Mouse (Mus musculus) CH12.LX (cell line): ENCODE data around the gene Olfr95.

Source experiments
- CHD1 ChIP-seq: IDR thresholded peaks from 2 replicates; pipeline ENCODE4 v1.6.1; 2012; ENCODE audit warnings: low read depth, low read length, improper control_type of control experiment, inconsistent platforms
- CHD2 ChIP-seq: IDR thresholded peaks from 2 replicates; pipeline ENCODE4 v1.6.1; 2011; ENCODE audit warnings: low read length, improper control_type of control experiment
- CTCF ChIP-seq, 2 experiments: IDR thresholded peaks in 1 of 2; conservative IDR thresholded peaks in 1 of 2; 2 replicates each; pipeline ENCODE4 v1.5.1; 2011 to 2012; ENCODE audit warnings: low read depth in 2 of 2, low read length in 2 of 2, improper control_type of control experiment in 1 of 2, inconsistent platforms in 1 of 2, mild to moderate bottlenecking in 1 of 2, moderate library complexity in 1 of 2
- ELF1 ChIP-seq: IDR thresholded peaks from 2 replicates; pipeline ENCODE4 v1.6.1; 2014; ENCODE audit warnings: low read depth, mild to moderate bottlenecking, inconsistent platforms, low read length, improper control_type of control experiment
- EP300 ChIP-seq: IDR thresholded peaks from 2 replicates; pipeline ENCODE4 v1.6.1; 2011; ENCODE audit warnings: low read length, improper control_type of control experiment
- ETS1 ChIP-seq: conservative IDR thresholded peaks from 2 replicates; pipeline ENCODE4 v1.6.1; 2012; ENCODE audit warnings: low read depth, mild to moderate bottlenecking, inconsistent platforms, low read length, improper control_type of control experiment, moderate library complexity
- NRF1 ChIP-seq: IDR thresholded peaks from 2 replicates; pipeline ENCODE4 v1.6.1; 2014; ENCODE audit warnings: low read depth, mild to moderate bottlenecking, inconsistent platforms, low read length, improper control_type of control experiment, moderate library complexity
- POLR2A ChIP-seq: IDR thresholded peaks from 2 replicates; pipeline ENCODE4 v1.6.1; 2011; ENCODE audit warnings: low read depth, mild to moderate bottlenecking, improper control_type of control experiment, low read length
- POLR2AphosphoS2 ChIP-seq: IDR thresholded peaks from 2 replicates; pipeline ENCODE4 v1.6.1; 2011; ENCODE audit warnings: low read depth, low read length, improper control_type of control experiment
- ZKSCAN1 ChIP-seq: IDR thresholded peaks from 2 replicates; pipeline ENCODE4 v1.6.1; 2012; ENCODE audit warnings: low read depth, inconsistent platforms, low read length, improper control_type of control experiment, borderline replicate concordance

DNA sequence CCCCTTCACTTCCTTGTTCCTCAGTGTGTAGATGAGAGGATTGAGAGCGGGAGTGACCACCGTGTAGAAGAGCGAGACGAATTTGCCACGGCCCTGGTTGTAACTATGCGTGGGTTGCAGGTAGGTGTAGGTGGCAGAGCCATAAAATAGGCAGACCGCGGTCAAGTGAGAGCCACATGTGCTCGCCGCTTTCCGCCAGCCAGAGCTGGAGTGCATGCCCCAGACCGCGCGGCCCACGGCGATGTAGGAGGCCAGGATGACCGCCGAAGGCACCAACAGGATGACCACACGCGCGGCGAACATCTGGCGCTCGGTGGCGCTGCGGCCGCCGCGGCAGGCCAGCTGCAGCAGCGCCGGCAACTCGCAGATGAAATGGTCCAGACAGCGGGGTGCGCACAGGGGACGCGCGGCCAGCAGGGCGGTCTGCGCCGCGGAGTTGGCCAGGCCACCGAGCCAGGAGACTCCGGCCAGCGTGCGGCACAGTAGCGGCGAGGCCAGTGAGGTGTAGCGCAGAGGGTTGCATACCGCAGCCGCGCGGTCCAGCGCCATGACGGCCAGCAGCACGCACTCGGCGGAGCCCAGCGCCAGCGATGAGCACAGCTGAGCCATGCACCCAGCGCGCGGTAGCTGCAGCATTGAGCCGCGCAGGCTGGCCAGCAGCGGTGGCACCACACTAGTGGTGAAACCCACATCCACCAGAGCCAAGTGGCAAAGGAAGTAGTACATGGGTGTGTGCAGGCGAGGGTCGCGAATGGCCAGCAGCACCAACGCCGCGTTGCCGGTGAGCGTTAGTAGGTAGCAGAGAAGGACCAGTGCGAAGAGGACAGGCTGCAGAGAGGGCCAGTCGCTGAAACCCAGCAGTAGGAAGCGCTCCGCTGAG lies 15.8 kb downstream of the Olfr95 start:
- TF ChIP-seq ETS1 = no peak
- TF ChIP-seq CTCF (conservative IDR thresholded peaks at IDR 0.05 in 1 of 2, IDR thresholded peaks at IDR 0.05 in 1 of 2; ENCODE audit: low read depth in 2 of 2, low read length in 2 of 2) = no peak
- no peak for TF ChIP-seq POLR2A
- TF ChIP-seq CHD1 = no peak
- TF ChIP-seq ELF1 = no peak
- TF ChIP-seq CHD2 = no peak
- no peak for TF ChIP-seq POLR2AphosphoS2
- no peak for TF ChIP-seq NRF1
- TF ChIP-seq EP300 = no peak
- no peak for TF ChIP-seq ZKSCAN1
